Mouse (Mus musculus) thymus, adult 2 months (tissue): ENCODE data around the gene Myo15b.

Experiments used
- CTCF ChIP-seq: fragments of 200-500 bp; IDR thresholded peaks from 2 replicates; pipeline ENCODE4 v1.5.1; 2012; ENCODE audit warnings: mild to moderate bottlenecking, control low read depth, low read length, moderate library complexity, borderline replicate concordance; ENCODE audit not compliant: control insufficient read depth, poor library complexity, insufficient read depth; ENCODE audit errors: extremely low read depth
- POLR2A ChIP-seq: fragments of 200-500 bp; IDR thresholded peaks from 2 replicates; pipeline ENCODE4 v1.6.1; 2012; ENCODE audit warnings: mild to moderate bottlenecking, low read length, control low read depth, moderate library complexity; ENCODE audit not compliant: control insufficient read depth, poor library complexity, insufficient read depth; ENCODE audit errors: extremely low read depth

- TF ChIP-seq POLR2A = no peak
- TF ChIP-seq CTCF = no peak
Measured at GRCm38 (mm10) chr11:115808696-115809310, 49.4 kb upstream of the Myo15b start.
